Mouse (Mus musculus) liver, embryonic 16.5 days (tissue): ENCODE measurements around the gene Macc1. TPM values are rescaled to one million over a fixed set of nuclear protein-coding genes. Genes with fewer than 3 reads are reported as not detected.

Experiments
- ATAC-seq: fragments of 200-750 bp; cut with Nextera tagmentation; 2 replicates; pipeline ENCODE4 v1.8.0; 2017; ENCODE audit warnings: low read depth, mild to moderate bottlenecking, moderate number of reproducible peaks, moderate library complexity
- H3K27ac ChIP-seq: fragments of 300-500 bp; sonication (generic); 2 replicates; pipeline ENCODE4 v1.5.1; 2014; ENCODE audit warnings: mild to moderate bottlenecking, low read length
- H3K27me3 ChIP-seq: fragments of 300-500 bp; sonication (generic); 2 replicates; pipeline ENCODE4 v1.6.1; 2014; ENCODE audit warnings: low read depth, low read length, mixed read lengths; ENCODE audit not compliant: control insufficient read depth, insufficient read depth
- H3K36me3 ChIP-seq: fragments of 300-500 bp; sonication (generic); 2 replicates; pipeline ENCODE4 v1.6.1; 2014; ENCODE audit warnings: mild to moderate bottlenecking; ENCODE audit not compliant: control insufficient read depth, insufficient read depth
- H3K4me1 ChIP-seq: fragments of 300-500 bp; sonication (generic); 2 replicates; pipeline ENCODE4 v1.6.1; 2014; ENCODE audit warnings: low read depth, low read length, mixed read lengths; ENCODE audit not compliant: control insufficient read depth
- H3K4me2 ChIP-seq: fragments of 300-500 bp; sonication (generic); 2 replicates; pipeline ENCODE4 v1.6.1; 2014; ENCODE audit warnings: low read depth, low read length, mixed read lengths
- H3K4me3 ChIP-seq: fragments of 300-500 bp; sonication (generic); 2 replicates; pipeline ENCODE4 v1.5.1; 2014; ENCODE audit warnings: low read depth, mild to moderate bottlenecking, low read length
- H3K9ac ChIP-seq: fragments of 300-500 bp; sonication (generic); 2 replicates; pipeline ENCODE4 v1.6.1; 2014; ENCODE audit warnings: low read depth, low read length
- H3K9me3 ChIP-seq: fragments of 300-500 bp; sonication (generic); replicated peaks from 2 replicates; pipeline ENCODE4 v1.6.1; 2016; ENCODE audit warnings: low read length; ENCODE audit not compliant: control insufficient read depth
- WGBS: fragments of 180-500 bp; shearing (Covaris S2); extraction: QIAGEN DNeasy Blood & Tissue Kit; methylation state at CpG from one replicate; pipeline ENCODE4 v1.1.7; 2014; ENCODE audit not compliant: insufficient replicate concordance; 5-methylcytosine and 5-hydroxymethylcytosine counted together
- polyA plus RNA-seq: library from polyadenylated mRNA; unstranded; fragments of >200 nt; fragmentation: Nextera tagmentation; extraction: Ambion mirVana; gene quantifications from 2 replicates; pipeline ENCODE4 v1.2.1, GENCODE M21; 2015

Macc1 gene
- polyA plus RNA-seq, 1 experiment from 2014 or later: 0.04 TPM

DNA sequence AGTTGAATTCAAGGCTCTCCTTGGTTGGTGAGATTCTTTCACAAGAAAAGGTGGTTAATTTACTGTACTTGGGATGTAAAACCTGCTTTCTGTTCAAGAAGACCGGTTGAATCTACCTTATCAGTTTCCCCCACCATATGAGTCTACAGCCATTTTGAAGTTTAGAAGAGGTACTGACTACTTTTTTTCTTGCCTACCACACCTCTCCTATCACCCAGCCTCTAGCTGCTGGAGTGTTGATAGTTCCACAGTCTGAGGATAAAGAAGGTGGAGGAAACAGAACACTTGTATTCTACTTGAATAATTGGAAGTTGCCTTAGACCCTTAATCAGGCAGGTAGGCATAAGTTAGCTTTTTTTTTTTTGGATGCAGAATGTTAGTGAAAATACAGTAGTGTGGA is 88.2 kb downstream of the Macc1 start:
- H3K27ac ChIP-seq: no peak overlapping the region
- H3K9ac ChIP-seq: no peak overlapping the region
- ATAC-seq: 0 out of 2 replicates have a peak, but pooled peaks have one; percentile 32
- no peak overlapping the region for H3K4me2 ChIP-seq
- no peak overlapping the region for H3K4me3 ChIP-seq
- WGBS: 44% methylated on average over 1 of the region's 1 CpGs
- no peaks in the 10 kb centered on the region for H3K4me1 ChIP-seq
- no peaks in the 10 kb centered on the region for H3K27me3 ChIP-seq
- no peaks in the 10 kb centered on the region for H3K36me3 ChIP-seq
- no peaks in the 10 kb centered on the region for H3K9me3 ChIP-seq

DNA sequence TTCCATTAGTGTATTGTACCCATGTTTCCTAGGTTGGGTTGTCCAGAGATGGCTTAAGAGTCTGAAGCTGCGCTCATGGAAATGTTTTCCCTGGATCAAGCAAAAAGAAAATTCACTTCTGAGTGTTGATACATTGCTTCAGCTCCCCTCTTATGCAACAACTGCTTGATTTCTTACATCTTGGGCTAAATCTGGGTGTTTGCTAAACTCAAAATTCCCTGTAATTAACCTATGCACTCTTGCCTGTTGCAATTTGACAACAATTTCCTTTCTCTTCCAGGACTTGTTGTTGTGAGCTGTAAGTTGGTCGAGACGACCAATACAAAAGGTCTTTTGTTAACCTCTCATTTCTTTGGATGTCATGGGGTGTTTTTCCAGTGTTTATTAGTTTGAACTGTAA is 88.7 kb downstream of the Macc1 start:
- no peak for ATAC-seq
- Histone ChIP-seq H3K27me3 (no peaks in the 10 kb centered on the region), H3K36me3 (no peaks in the 10 kb centered on the region), H3K9me3 (no peaks in the 10 kb centered on the region), H3K9ac (no peak overlapping the region), H3K4me2 (no peak overlapping the region), H3K4me3 (no peak overlapping the region), H3K4me1 (no peaks in the 10 kb centered on the region), H3K27ac (no peak overlapping the region)
- 48% methylated on average over 3 of the region's 3 CpGs for WGBS

- H3K27me3 ChIP-seq: no peaks in the 10 kb centered on the region
- no peak overlapping the region for H3K4me3 ChIP-seq
- H3K4me2 ChIP-seq: no peak overlapping the region
- WGBS: 68% methylated on average over 1 of the region's 1 CpGs
- H3K9me3 ChIP-seq: no peaks in the 10 kb centered on the region
- ATAC-seq: peak; percentile 45; the same call in 1 of the 2 replicates
- H3K36me3 ChIP-seq: no peaks in the 10 kb centered on the region
- no peaks in the 10 kb centered on the region for H3K4me1 ChIP-seq
- no peak overlapping the region for H3K27ac ChIP-seq
- no peak overlapping the region for H3K9ac ChIP-seq
These were observed 90.7 kb downstream of the Macc1 start for GRCm38 (mm10) chr12:119404810-119405209.

- no peak overlapping the region for H3K4me3 ChIP-seq
- no peaks in the 10 kb centered on the region for H3K36me3 ChIP-seq
- no peak overlapping the region for H3K9ac ChIP-seq
- no peaks in the 10 kb centered on the region for H3K4me1 ChIP-seq
- ATAC-seq: no peak
- no peaks in the 10 kb centered on the region for H3K27me3 ChIP-seq
- no peak overlapping the region for H3K27ac ChIP-seq
- H3K4me2 ChIP-seq: no peak overlapping the region
- H3K9me3 ChIP-seq: no peaks in the 10 kb centered on the region
These were observed 96.5 kb downstream of the Macc1 start for GRCm38 (mm10) chr12:119410522-119410921.

DNA sequence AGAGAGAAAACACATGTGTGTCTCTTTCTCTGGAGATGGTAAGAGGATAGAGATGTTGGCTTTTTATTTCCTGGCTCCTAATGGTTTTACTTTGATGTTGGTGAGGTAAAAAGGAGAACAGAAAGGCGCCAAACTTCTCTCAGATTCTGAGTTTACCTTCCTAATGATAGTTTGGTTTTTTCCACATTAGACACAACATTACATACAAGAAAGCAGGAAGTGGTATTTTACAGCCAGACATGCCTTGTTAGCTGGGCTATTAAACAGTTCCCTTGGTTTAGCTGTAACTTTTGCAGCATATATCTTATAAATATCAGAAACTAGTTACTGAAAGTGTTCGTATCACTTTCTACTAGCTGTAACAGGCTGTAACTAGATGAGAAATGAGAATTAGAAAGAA is 96.9 kb downstream of the Macc1 start:
- no peak overlapping the region for H3K4me2 ChIP-seq
- ATAC-seq: no peak
- WGBS: 49% methylated on average over 2 of the region's 2 CpGs
- no peaks in the 10 kb centered on the region for H3K27me3 ChIP-seq
- no peak overlapping the region for H3K9ac ChIP-seq
- no peaks in the 10 kb centered on the region for H3K36me3 ChIP-seq
- H3K9me3 ChIP-seq: no peaks in the 10 kb centered on the region
- H3K4me1 ChIP-seq: no peaks in the 10 kb centered on the region
- H3K27ac ChIP-seq: no peak overlapping the region
- H3K4me3 ChIP-seq: no peak overlapping the region

- ATAC-seq: no peak
- 43% methylated on average over 2 of the region's 2 CpGs for WGBS
These were observed 97.9 kb downstream of the Macc1 start for GRCm38 (mm10) chr12:119411982-119412381.

GRCm38 (mm10) chr12:119415900-119416299 is 101.8 kb downstream of the Macc1 start:
- no peak overlapping the region for H3K27ac ChIP-seq
- WGBS: 46% methylated on average over 2 of the region's 2 CpGs

More at GRCm38 (mm10) chr12:119411982-119412381, 97.9 kb downstream of the Macc1 start:
- no peak overlapping the region for H3K4me2 ChIP-seq
- no peaks in the 10 kb centered on the region for H3K27me3 ChIP-seq
- no peaks in the 10 kb centered on the region for H3K4me1 ChIP-seq
- H3K9ac ChIP-seq: no peak overlapping the region
- no peak overlapping the region for H3K27ac ChIP-seq
- no peak overlapping the region for H3K4me3 ChIP-seq
- H3K9me3 ChIP-seq: no peaks in the 10 kb centered on the region
- H3K36me3 ChIP-seq: no peaks in the 10 kb centered on the region

GRCm38 (mm10) chr12:119425749-119426148 is 111.7 kb downstream of the Macc1 start:
- Histone ChIP-seq H3K9ac (no peak overlapping the region), H3K4me2 (no peak overlapping the region), H3K27me3 (no peaks in the 10 kb centered on the region), H3K9me3 (no peaks in the 10 kb centered on the region), H3K27ac (no peak overlapping the region), H3K36me3 (no peaks in the 10 kb centered on the region), H3K4me1 (no peaks in the 10 kb centered on the region), H3K4me3 (no peak overlapping the region)
- WGBS: 18% methylated on average over 2 of the region's 2 CpGs
- ATAC-seq: peak; percentile 82

More at GRCm38 (mm10) chr12:119415900-119416299, 101.8 kb downstream of the Macc1 start:
- peak; percentile 60; the same call in 1 of the 2 replicates for ATAC-seq
- Histone ChIP-seq H3K4me2 (no peak overlapping the region), H3K9me3 (no peaks in the 10 kb centered on the region), H3K36me3 (no peaks in the 10 kb centered on the region), H3K4me1 (no peaks in the 10 kb centered on the region), H3K27me3 (no peaks in the 10 kb centered on the region), H3K9ac (no peak overlapping the region), H3K4me3 (no peak overlapping the region)

DNA sequence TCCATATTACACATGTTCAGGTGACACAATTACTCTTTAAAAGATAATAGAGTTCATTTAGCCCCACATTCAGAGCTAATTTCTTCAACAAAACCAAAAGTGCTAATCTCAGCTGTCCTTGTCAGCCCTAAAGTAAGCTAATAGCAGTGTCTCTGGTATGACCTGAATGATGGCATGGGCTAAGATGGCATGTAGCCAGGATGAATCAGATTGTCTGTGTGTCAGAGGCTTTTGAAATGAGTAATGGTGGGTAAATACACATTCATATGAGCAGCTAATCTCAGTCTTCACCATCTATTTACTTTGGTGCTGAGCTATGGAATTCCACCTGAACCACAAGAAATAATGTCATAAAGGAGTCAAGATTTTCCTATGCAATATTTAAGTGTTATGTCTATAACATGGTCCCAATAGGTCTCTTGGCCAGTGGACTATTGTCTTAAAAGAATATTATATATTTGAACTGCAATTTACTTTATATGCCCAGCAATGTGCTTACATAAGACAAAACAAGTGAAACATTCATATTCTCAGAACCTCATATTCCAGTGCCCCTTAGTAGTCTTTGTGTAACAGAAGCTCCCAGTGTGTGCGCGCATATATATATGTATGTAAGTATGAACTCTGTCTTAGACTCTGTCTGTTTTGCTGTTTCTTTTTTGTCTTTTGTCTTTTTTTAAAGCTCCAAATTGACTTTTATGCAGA is 112.3 kb downstream of the Macc1 start:
- no peak overlapping the region for H3K27ac ChIP-seq
- no peak overlapping the region for H3K4me2 ChIP-seq
- H3K36me3 ChIP-seq: no peaks in the 10 kb centered on the region
- H3K27me3 ChIP-seq: no peaks in the 10 kb centered on the region
- WGBS: 85% methylated on average over 2 of the region's 2 CpGs
- no peaks in the 10 kb centered on the region for H3K9me3 ChIP-seq
- H3K4me3 ChIP-seq: no peak overlapping the region
- ATAC-seq: no peak
- H3K4me1 ChIP-seq: no peaks in the 10 kb centered on the region
- H3K9ac ChIP-seq: no peak overlapping the region
